Mouse (Mus musculus): ENCODE measurements around the gene Frmd5. TPM values are rescaled to one million over a fixed set of nuclear protein-coding genes. Genes with fewer than 3 reads are reported as not detected.
"Not testable (repeated sequence)": the region's sequence is repeated elsewhere in the genome, so short reads cannot be mapped to it uniquely, and the experiment has no call there.

Frmd5 gene
- polyA plus RNA-seq, 1 experiment, result not detected

GRCm38 (mm10) chr2:121518106-121518505 is 288.8 kb downstream of the Frmd5 start:
- TF ChIP-seq CTCF (IDR thresholded peaks at IDR 0.05; ENCODE audit: low read depth, low read length) (no peak), POLR2A (IDR thresholded peaks at IDR 0.05; ENCODE audit: borderline replicate concordance, low read depth, low read length) (no peak)
- Histone ChIP-seq H3K4me3 (ENCODE audit: insufficient read depth, low read length) (no peak overlapping the region), H3K27ac (ENCODE audit: insufficient read depth, low read depth, low read length) (no peak overlapping the region)

GRCm38 (mm10) chr2:121514211-121514610 is 292.7 kb downstream of the Frmd5 start:
- H3K4me3 ChIP-seq (ENCODE audit: insufficient read depth, low read length), result no peak overlapping the region
- no peak for TF ChIP-seq CTCF (IDR thresholded peaks at IDR 0.05; ENCODE audit: low read depth, low read length)
- TF ChIP-seq POLR2A (IDR thresholded peaks at IDR 0.05; ENCODE audit: borderline replicate concordance, low read depth, low read length), result no peak
- no peak overlapping the region for H3K27ac ChIP-seq (ENCODE audit: insufficient read depth, low read depth, low read length)
- H3K4me1 ChIP-seq (ENCODE audit: control insufficient read depth, insufficient read depth, low read length), result peaks cover 6% of the 10 kb centered on the region

More at GRCm38 (mm10) chr2:121518106-121518505, 288.8 kb downstream of the Frmd5 start:
- H3K4me1 ChIP-seq (ENCODE audit: control insufficient read depth, insufficient read depth, low read length), result peaks cover 4% of the 10 kb centered on the region

DNA sequence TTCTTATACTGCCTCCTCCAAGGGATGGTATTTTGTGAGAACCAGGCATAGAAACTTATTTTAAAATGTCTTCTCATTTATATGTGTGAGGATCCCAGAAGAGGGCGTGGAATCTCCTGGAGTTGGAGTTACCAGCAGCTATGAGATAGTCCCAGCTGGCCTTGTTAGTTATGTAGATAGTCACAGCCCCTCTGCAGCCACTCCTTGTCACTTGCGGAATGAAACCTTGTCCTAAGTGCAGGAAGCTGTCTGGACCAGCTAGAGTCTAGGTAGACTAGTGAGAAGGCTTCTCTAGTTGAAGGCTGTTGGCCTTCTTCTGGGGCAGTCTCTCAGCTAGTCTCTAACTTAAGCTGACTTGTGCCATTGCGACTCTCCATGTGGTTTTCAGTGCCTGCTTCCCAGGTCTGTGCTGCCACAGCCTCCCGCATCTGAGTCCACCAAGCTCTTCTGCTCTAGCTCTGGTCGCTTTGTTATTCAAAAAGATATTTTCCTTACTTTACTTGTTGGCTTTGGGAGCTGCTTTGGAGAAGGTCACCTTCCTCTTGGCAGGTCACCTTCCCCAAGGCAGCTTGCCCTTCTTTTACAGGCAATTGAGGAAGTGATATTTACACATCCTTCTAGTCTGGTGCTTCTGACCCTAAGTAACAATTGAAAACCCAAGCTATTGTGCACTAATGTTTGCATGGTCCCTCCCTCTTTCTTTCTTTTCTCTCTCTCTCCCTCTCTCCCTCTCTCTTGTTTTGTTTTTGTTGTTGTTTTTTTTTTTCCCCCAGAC is 293.7 kb downstream of the Frmd5 start:
- not testable (repeated sequence) for H3K4me1 ChIP-seq (ENCODE audit: control insufficient read depth, insufficient read depth, low read length); H3K4me3 ChIP-seq (ENCODE audit: insufficient read depth, low read length); H3K27ac ChIP-seq (ENCODE audit: insufficient read depth, low read depth, low read length)

GRCm38 (mm10) chr2:121511401-121511800 is 295.5 kb downstream of the Frmd5 start:
- Histone ChIP-seq H3K4me1 (ENCODE audit: control insufficient read depth, insufficient read depth, low read length) (peaks cover 8% of the 10 kb centered on the region), H3K4me3 (ENCODE audit: insufficient read depth, low read length) (no peak overlapping the region), H3K27ac (ENCODE audit: insufficient read depth, low read depth, low read length) (no peak overlapping the region)
- TF ChIP-seq POLR2A (IDR thresholded peaks at IDR 0.05; ENCODE audit: borderline replicate concordance, low read depth, low read length) (no peak), CTCF (IDR thresholded peaks at IDR 0.05; ENCODE audit: low read depth, low read length) (no peak)

DNA sequence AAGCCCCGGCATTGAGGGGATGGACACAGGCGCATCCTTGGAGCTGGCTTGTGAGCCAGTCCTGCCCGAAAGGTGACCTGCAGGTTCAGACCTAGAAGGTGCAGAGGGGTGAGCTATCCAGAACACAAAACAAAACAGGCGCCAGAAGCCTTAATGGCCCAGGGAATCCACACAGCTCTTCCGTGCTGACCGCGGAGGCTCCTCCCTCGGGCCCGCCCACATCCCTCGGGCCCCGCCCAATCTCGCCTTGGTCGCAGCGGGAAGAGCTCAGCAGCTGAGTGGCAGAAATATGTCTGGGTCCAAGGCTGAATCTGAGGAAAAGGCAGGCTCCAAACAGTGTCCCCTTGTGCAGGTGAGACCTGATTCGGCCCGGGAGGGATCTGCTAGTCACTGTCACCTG is 297.3 kb downstream of the Frmd5 start:
- Histone ChIP-seq H3K4me3 (ENCODE audit: insufficient read depth, low read length) (no peak overlapping the region), H3K27ac (ENCODE audit: insufficient read depth, low read depth, low read length) (no peak overlapping the region), H3K4me1 (ENCODE audit: control insufficient read depth, insufficient read depth, low read length) (peaks cover 8% of the 10 kb centered on the region)
- TF ChIP-seq CTCF (IDR thresholded peaks at IDR 0.05; ENCODE audit: low read depth, low read length) (no peak), POLR2A (IDR thresholded peaks at IDR 0.05; ENCODE audit: borderline replicate concordance, low read depth, low read length) (no peak)

DNA sequence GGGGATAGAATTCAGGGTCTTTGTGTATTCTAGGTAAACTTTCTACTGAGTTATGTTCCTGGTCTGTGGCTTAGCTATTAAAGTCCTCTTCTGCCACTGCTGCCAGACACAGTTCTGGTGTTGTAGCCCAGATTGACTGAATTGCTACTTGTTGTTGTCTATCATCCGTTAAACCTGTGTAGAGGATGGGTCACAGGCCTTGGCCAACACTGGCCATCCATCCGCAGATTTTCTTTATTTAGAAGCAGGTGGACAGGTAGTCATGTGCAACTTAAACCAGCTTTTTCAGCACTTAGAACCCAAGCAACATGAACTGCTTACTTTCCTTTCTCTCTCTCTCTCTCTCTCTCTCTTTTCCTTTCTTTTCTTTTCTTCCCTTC is 298.9 kb downstream of the Frmd5 start:
- peaks cover 2% of the 10 kb centered on the region for H3K4me1 ChIP-seq (ENCODE audit: control insufficient read depth, insufficient read depth, low read length)
- H3K4me3 ChIP-seq (ENCODE audit: insufficient read depth, low read length), result peak overlapping the region; percentile 81
- TF ChIP-seq POLR2A (IDR thresholded peaks at IDR 0.05; ENCODE audit: borderline replicate concordance, low read depth, low read length) (no peak), CTCF (IDR thresholded peaks at IDR 0.05; ENCODE audit: low read depth, low read length) (no peak)
- H3K27ac ChIP-seq (ENCODE audit: insufficient read depth, low read depth, low read length), result no peak overlapping the region

DNA sequence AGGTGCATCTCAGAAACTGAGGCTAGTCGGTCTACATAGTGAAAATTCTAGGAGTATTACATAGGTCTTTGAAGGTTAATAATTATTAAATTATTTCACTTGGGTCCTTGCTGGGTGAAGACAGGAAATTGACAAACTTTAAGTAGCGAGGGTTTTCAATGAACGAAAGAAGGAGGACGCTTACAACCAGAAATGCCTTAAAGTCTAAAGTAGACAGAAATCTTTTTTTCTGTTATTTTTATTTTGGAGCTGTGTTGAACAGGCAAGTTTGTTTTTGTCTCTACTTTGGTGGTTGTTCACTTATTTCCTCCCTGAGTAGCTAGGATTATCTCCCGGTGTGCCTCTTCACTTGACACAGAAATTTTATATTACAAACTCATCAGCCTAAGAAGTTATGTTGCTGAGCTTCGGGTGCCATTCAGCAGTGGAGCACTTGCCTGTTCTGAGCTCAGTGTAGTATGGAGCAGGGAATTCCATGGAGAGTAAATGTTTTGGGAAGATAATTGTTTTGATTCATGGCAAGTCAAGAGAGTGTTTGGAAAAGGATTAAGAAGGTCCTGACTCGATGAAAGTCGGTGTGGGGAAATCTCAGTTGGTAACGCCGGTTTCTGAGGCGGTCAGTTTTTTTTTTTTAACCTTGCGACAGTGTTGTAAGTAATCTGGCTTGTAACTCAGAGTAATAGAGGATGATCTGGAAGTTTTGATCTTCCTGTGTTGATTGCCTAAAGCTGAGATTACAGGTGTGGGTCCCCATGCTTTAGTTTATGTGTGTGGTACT is 299.5 kb downstream of the Frmd5 start:
- 0 out of 2 replicates have a peak, but pooled peaks cover 2% of the 10 kb centered on the region for H3K4me1 ChIP-seq (ENCODE audit: control insufficient read depth, insufficient read depth, low read length)
- no peak for TF ChIP-seq CTCF (IDR thresholded peaks at IDR 0.05; ENCODE audit: low read depth, low read length)
- TF ChIP-seq POLR2A (IDR thresholded peaks at IDR 0.05; ENCODE audit: borderline replicate concordance, low read depth, low read length), result no peak
- H3K4me3 ChIP-seq (ENCODE audit: insufficient read depth, low read length), result peak overlapping the region; percentile 81
- no peak overlapping the region for H3K27ac ChIP-seq (ENCODE audit: insufficient read depth, low read depth, low read length)

DNA sequence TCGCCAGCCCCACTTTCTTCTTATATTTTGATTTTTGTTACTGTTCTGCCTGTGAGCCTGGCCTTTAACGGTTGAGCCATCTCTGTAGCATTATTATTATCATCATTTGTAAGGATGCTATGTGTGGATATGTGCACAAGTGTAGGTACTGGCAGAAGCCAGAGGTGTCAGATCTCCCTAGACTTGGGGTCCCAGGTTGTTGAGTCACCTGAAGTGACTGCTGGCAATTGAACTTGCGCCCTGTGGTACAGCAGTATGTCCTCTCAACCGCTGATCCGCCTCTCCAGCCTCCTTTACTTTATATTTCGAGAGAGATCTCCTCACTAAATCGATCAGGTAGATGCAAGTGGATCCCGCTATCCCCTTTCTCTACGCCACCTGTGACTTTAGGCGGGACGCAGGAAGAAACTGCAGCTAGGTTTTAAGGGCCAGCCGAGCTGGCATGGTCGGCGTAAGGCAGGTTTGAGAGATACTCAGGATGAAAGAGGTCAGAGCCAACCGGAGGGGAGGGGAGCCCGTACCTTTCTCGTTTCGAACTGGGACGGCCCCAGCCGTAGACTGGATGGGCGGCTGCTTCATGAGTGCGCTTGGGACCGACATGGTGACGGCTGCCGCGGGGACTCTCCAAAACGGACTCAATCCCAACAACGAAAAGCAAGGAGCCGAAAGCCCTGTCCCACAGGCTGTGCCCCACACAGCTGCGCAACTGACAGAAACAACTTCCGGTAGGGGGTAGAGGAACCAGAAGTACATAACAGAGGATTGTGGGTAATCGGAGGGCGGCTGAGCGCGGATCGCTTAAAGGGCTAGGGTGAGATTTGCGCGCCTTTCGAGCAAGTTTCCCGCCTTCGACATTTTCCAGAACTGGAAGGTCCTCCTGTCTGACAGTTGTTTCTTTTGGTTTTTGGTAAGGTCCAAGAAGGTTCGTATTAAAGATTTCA is 300.7 kb downstream of the Frmd5 start, which contains the start of the genes Mfap1a and Wdr76:
Gene Mfap1a, minus strand, starts transcription at position 724 of the 941 bp plus-strand sequence.
Gene Wdr76, plus strand, starts transcription at position 782 of the 941 bp plus-strand sequence.
- H3K27ac ChIP-seq (ENCODE audit: insufficient read depth, low read depth, low read length), result peak within 1 kb of the TSS; percentile 63
- peak within 1 kb of the TSS; percentile 81 for H3K4me3 ChIP-seq (ENCODE audit: insufficient read depth, low read length)
- H3K4me1 ChIP-seq (ENCODE audit: control insufficient read depth, insufficient read depth, low read length), result not testable (repeated sequence)

DNA sequence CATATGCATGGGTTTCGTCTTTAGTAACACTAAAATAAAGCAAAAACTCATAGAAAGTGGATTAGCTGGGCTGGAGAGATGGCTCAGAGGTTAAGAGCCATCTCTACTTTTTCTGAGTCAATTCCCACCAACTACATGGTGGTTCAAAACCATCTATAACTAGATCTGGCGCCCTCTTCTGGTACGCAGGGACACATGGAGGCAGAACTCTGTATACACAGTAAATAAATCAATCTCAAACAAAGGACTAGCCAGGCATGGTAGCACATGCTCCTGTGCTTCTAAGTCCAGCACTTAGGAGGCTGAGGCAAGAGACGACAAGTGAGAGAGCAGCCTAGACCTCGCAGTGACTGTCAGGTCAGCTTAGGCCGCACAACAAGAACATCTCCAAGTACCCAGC is 305.3 kb downstream of the Frmd5 start:
- H3K27ac ChIP-seq (ENCODE audit: insufficient read depth, low read depth, low read length); H3K4me3 ChIP-seq (ENCODE audit: insufficient read depth, low read length); H3K4me1 ChIP-seq (ENCODE audit: control insufficient read depth, insufficient read depth, low read length): not testable (repeated sequence)

Other genes with a start within 250 kb of the Frmd5 start
- not detected in 2 replicates for gene Casc4, start 59.9 kb upstream of the Frmd5 start, polyA plus RNA-seq (2012; ENCODE audit: insufficient read depth, insufficient read length, missing spikeins)
- gene Ctdspl2, start 148.9 kb upstream of the Frmd5 start, polyA plus RNA-seq (2012; ENCODE audit: insufficient read depth, insufficient read length, missing spikeins), result 22.1 and 23.8 TPM in 2 replicates
- not detected in 2 replicates for gene Mageb3, start 149.0 kb upstream of the Frmd5 start, polyA plus RNA-seq (2012; ENCODE audit: insufficient read depth, insufficient read length, missing spikeins)
- gene Eif3j1, start 221.5 kb upstream of the Frmd5 start, polyA plus RNA-seq (2012; ENCODE audit: insufficient read depth, insufficient read length, missing spikeins), result 3.9 and 5.4 TPM in 2 replicates

All from bone marrow macrophage, adult 2 months (primary cell).